Mouse (Mus musculus) liver, postnatal 0 days (tissue): Measurements from ENCODE around the gene Gm37240.

ENCODE experiments used
- CTCF ChIP-seq: sonication (generic); IDR thresholded peaks from 2 replicates; pipeline ENCODE4 v1.5.1; 2016; ENCODE audit warnings: antibody characterized with exemption, low read depth
- EP300 ChIP-seq: IDR thresholded peaks from 2 replicates; pipeline ENCODE4 v1.6.1; 2016; ENCODE audit warnings: antibody characterized with exemption, low read depth, mild to moderate bottlenecking

DNA sequence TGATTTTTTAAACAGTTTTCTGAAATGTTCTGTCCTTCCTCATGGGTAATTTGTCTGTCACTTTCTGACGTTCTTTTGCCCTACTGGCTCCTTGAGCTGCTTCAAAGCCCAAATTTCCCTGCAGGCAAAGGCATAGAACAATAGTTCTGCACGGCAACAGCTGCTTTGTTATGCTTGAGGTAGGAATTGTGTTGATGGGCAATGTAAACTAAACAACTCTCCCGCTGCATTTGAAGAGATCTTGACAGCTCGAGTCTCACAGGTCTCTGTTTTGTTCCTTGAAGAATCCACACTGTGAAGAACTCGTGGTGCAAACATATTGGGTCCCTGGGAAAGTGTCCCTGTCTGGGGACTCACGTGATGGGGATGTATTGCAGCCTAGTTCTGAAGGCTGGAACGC, 746.8 kb downstream of the Gm37240 start:
- no peak for TF ChIP-seq CTCF
- no peak for TF ChIP-seq EP300
